Mouse (Mus musculus): Measurements from ENCODE around the gene Stxbp5.

- no peak for TF ChIP-seq CTCF (IDR thresholded peaks at IDR 0.05; ENCODE audit: low read depth, low read length)
- no peak for TF ChIP-seq POLR2A (IDR thresholded peaks at IDR 0.05; ENCODE audit: extremely low read depth, insufficient read depth, low read length)
These were observed 121.0 kb downstream of the Stxbp5 start for GRCm38 (mm10) chr10:9779864-9780263.
